10 mouse cellular contexts compared by ENCODE assay signal in genomic region chr2:153612594-153613281, GRCm38 (mm10). TPM values are rescaled to one million over a fixed set of nuclear protein-coding genes. Genes with fewer than 3 reads are reported as not detected.
A peak's percentile ranks its signal among the peaks of the same experiment; 100 is the strongest.
DNase-seq lines count a peak whose midpoint lies in the region; ATAC-seq lines count a peak whose summit lies in the region.
"Had no signal": no experiment of that assay in that cellular context is flagged by ENCODE, and none has a peak within 500 bp of the region (broad histone marks: within the 10 kb centered on the region; RNA-seq: fewer than 3 reads in every experiment).

No protein-coding gene starts in this region.

- no peak overlapping the region for H3K4me3 ChIP-seq in forebrain, embryonic 16.5 days (replicated peaks; ENCODE audit: low read length)
- H3K4me3 ChIP-seq: embryonic facial prominence, embryonic 13.5 days; limb, embryonic 15.5 days had no signal

- peak overlapping the region; percentile 15; the same call in 1 of the 2 replicates for H3K9ac ChIP-seq in forebrain, embryonic 16.5 days (replicated peaks; ENCODE audit: low read depth, low read length)
- H3K9ac ChIP-seq: embryonic facial prominence, embryonic 13.5 days; limb, embryonic 15.5 days had no signal

- ATAC-seq in forebrain, embryonic 16.5 days = no peak
- ATAC-seq in CD4-positive, CD25-positive, alpha-beta regulatory T cell, adult 4 months = no peak

- peaks cover 38% of the 10 kb centered on the region for H3K4me1 ChIP-seq in forebrain, embryonic 16.5 days (replicated peaks; ENCODE audit: control insufficient read depth, insufficient read depth, low read length)

- no peak overlapping the region for H3K4me2 ChIP-seq in forebrain, embryonic 16.5 days (ENCODE audit: low read length)
- H3K4me2 ChIP-seq: embryonic facial prominence, embryonic 13.5 days; limb, embryonic 15.5 days had no signal

- no peaks in the 10 kb centered on the region for H3K9me3 ChIP-seq in forebrain, embryonic 16.5 days (ENCODE audit: control insufficient read depth, low read length)
- H3K9me3 ChIP-seq: embryonic facial prominence, embryonic 13.5 days; limb, embryonic 15.5 days had no signal

- no peaks in the 10 kb centered on the region for H3K27me3 ChIP-seq in forebrain, embryonic 16.5 days (replicated peaks; ENCODE audit: control insufficient read depth, insufficient read depth, low read length)
- H3K27me3 ChIP-seq: embryonic facial prominence, embryonic 13.5 days; limb, embryonic 15.5 days had no signal

- peak; percentile 25 to 45 for DNase-seq in kidney, postnatal 36 days
- DNase-seq in kidney, adult 8-10 months = no peak
- peak; percentile 68 for DNase-seq in NIH3T3 (ENCODE audit: low read depth)
- DNase-seq in lung, postnatal 14 days = peak; percentile 34
- DNase-seq in frontal cortex, postnatal 25 days (ENCODE audit: low spot score in 2 of 2) = no peak
- DNase-seq in right cerebral cortex, adult 2 months (ENCODE audit: low spot score in 2 of 2) = no peak

- peak overlapping the region; percentile 47; the same call in 1 of the 2 replicates for H3K27ac ChIP-seq in forebrain, embryonic 16.5 days (ENCODE audit: low read length)
- H3K27ac ChIP-seq: embryonic facial prominence, embryonic 13.5 days; limb, embryonic 15.5 days had no signal

- no peaks in the 10 kb centered on the region; the same call in 1 of the 2 replicates for H3K36me3 ChIP-seq in forebrain, embryonic 16.5 days (ENCODE audit: control insufficient read depth, insufficient read depth)

- 26% methylated on average over 3 of the region's 3 CpGs for WGBS in forebrain, embryonic 16.5 days

RNA-seq across cellular contexts. Expression of gene Commd7, which starts 19.8 kb away (rescaled TPM):
- 99.8 and 108 TPM in 2 replicates for polyA plus RNA-seq in forebrain, embryonic 16.5 days (2015; fragmentation: Nextera tagmentation; extraction: Ambion mirVana)
- 100 to 1,000 TPM; 106 to 117 TPM for polyA plus RNA-seq in CD4-positive, CD25-positive, alpha-beta regulatory T cell, adult 4 months (2017; shearing (Covaris generic))

RNA-seq across cellular contexts. Expression of gene Dnmt3b, which starts 36.5 kb away (rescaled TPM):
- polyA plus RNA-seq in forebrain, embryonic 16.5 days (2015; fragmentation: Nextera tagmentation; extraction: Ambion mirVana) = 3.1 and 3.4 TPM in 2 replicates
- polyA plus RNA-seq in CD4-positive, CD25-positive, alpha-beta regulatory T cell, adult 4 months (2017; shearing (Covaris generic)) = 1 to 10 TPM; 3.6 to 5.7 TPM

Comparison
In these comparisons a context has a peak if more than half of its experiments do, and no peak if none do; other contexts are left out.
1. DNase-seq: peak in kidney, postnatal 36 days (2 of 2), NIH3T3 (single experiment) and lung, postnatal 14 days (single experiment); none in kidney, adult 8-10 months (0 of 2), frontal cortex, postnatal 25 days (0 of 2) and right cerebral cortex, adult 2 months (0 of 2).